Mouse (Mus musculus): ENCODE data around the gene Arl4a.
A peak's percentile ranks its signal among the peaks of the same experiment; 100 is the strongest.

Arl4a gene

DNA sequence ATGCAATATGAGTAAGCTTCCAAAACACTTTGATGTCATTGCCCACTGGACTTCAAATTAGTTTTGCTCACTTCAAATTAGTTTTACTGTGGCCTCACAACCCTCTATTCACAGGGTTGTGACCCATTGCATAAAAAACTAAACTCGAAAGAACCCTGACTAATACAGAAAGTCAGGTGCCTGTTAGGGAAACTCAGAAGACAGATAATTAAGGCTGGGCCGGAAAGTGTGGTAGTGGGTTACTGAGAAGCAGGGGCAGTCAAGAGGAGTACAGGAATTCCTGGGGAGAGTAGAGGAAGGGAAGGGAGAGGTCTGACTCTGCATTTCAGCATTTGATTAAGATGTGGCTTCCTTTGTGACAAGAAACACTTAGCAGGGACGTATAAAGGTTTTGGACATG is 29.4 kb downstream of the Arl4a start:
- no peak for DNase-seq

DNA sequence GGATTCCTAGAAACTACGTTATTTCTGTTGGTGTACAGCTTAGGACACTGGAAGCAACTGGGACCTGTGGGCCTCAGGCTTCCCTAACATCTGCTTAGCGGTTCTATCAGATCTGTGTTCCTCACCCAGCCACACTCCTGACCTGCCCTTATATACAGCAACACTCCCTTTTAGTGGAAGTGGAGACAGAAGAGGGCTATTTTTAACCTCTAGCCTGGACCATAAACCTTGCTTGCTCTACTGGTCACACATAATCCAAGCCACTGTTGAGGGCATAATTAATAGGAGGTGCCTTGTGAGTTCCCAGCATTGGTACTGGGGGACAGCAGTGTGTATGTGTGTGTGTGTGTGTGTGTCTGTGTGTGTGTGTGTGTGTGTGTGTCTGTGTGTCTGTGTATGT is 33.1 kb downstream of the Arl4a start:
- no peak for DNase-seq

DNA sequence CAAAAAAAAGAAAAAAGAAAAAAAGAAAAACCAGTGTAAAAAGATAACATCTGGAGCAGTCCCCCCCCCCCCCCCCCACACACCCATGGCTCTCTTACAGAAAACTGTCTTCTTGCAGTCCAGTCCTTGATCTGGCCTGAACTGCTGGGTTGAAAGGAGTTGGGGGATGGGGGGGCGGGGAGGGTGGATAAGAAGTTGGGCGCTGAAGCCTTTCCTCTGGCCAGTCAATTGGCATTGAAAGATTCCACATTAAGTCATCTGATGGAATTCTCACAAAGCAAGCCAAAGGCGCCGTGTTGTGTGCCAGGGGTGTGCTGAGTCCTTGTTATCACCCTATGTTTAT is 39.0 kb downstream of the Arl4a start:
- no peak for DNase-seq

DNA sequence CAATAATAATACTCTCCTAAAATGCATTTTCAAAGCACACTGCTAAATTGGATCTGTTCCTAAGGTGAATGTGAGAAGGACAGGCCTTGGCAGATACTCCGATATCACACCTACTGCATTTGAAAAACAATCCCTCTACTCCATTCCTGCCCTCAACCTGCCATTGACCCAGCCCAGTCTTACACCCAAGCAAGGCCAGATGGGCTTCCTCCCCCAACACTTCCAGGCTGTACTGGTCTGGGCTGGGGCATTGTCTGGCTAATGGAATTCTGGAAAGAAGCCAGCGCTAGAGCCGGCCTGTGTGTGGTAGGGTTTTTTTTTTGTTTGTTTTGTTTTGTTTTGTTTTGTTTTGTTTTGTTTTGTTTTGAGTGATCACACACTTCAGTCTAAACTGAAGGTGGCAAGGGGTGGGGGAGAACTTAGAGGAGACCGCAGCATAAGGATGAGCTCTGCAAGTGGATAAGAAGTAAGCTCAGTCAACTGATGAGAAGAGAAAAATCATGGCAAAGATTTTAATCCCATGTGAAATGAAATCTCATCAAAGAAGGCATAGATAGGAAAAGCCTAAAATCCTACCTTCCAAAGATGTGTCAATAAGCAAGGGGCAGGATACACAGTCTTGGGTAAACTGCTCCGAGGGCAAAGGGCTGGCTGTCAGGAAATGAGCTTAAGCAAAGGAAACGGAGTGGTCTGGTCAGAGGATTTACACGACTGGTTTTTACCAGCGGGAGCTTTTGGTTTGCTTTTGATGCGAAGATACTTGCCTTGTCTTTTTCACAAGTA is 39.6 kb downstream of the Arl4a start:
- peak; percentile 91 for DNase-seq

DNA sequence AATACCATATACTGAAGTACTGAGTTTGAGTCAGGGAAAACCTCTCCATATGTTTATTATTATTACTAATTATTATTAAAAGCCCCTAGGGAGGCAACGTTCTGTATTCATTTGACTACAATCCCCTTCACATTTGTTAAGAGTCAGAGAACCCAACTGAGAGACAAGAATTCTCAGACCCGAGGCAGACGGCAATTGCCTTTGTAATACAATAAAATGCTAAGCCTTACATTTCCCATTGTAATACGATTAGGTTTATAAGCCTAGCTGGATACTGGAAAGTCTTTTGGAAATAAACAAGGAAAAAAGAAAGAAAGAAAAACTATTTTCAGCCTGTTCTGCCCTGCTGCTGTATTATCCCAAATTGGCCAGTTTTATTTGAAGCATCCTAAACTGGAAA is 40.2 kb downstream of the Arl4a start:
- DNase-seq: no peak

DNA sequence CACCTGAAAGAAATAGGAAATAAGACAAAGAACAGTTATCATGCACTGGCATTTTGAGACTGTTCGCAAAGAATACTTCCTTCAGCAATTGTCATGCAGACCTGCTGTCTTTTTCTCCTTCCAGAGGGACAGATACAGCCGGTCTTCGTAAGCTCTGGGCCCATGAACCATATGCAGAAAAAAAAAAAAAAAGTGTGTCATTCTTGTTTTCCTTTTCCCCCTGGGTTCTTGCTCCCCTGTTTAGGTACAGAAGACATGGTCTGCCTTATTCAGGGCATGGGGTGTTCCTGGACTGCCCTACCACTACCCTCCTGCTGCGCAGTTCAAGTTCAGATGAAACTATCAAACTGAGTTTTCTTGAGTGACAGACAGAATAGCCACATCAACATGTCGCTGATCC is 41.8 kb downstream of the Arl4a start:
- DNase-seq: no peak

DNA sequence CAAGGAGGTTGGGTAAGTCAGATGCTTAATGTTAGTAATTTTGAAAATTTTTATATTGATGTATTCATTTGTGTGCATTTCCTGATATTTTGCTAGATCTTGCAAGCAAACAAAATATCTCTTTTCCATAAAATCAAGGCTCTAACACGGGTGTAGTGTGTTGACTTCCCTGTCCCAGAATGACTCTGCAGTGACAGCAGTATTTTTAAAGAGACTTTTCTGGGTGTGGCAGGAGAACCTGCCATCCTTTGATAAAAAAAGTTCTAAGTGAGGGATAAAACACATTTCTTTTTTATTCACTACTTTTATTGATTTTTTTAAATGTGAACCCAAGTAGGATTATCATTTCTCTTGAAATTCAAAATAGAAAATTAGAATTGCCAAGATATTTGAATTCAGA is 42.2 kb downstream of the Arl4a start:
- no peak for DNase-seq

DNA sequence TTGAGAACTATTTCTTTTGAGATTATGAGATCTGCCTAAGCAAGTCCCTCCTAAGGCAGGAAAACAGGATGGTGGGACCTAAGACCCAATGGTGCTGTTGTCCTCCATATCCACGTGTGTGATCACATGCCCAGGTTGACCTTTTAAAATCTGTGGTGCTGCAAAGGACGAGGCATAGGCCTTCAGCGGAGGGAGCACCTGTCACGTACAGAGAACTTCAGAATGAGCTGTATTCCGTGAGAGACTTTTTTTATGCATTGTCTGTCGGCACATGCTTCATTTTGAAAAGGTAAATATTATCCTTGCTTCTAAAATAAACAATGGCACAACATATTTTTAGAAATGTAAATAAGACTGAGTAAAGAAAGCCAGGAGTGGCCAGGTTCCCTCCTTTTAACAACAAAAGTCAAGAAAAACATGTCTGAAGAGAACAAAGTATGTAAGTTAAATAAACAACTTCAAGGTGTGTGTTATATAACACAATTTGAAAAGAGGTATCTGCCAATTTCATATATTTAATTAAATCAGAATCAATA is 45.0 kb downstream of the Arl4a start:
- DNase-seq: no peak

DNA sequence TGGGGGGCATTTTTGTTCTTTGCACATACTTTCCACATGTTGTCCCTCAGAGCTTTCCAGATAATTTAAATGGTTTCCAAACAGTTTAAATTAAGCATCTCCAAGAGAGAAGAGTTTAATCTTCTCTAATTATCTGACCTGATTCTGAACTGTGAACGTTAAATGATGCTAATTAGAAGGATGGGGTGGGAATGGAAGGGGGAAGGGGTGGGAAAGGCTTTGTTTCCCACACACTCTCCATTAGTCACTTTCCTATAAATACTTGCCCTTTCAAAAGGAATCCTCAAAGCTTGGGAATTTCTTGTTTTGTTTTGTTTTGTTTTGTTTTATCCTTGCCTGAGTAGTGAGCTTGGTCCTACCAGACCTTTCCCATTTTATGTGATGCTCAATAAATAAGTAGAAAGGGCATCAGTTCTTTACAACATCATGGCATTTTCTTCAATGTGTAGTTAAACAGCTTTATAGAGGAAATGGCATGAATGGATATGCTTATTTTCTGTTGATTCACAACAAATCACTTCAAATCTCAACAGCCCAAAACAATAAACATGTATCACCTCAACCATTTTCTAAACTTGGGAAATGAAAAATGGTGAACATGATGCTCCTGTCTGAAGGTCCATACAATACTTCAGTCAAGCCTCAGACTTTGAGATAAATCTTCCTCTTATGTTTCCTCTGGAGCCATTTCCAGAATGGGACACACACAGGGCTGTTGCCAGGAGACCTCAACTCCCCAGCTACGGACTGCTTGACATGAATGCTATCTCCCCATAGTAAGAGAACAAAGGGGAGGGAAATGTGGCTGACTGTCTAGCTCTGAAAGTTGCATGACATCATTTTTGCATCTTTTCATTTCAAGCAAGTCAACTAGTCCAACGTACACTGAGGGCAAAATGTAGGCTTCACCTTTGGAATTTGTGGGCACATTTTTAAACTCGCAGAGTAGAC is 46.7 kb downstream of the Arl4a start:
- peak; percentile 66 for DNase-seq

DNA sequence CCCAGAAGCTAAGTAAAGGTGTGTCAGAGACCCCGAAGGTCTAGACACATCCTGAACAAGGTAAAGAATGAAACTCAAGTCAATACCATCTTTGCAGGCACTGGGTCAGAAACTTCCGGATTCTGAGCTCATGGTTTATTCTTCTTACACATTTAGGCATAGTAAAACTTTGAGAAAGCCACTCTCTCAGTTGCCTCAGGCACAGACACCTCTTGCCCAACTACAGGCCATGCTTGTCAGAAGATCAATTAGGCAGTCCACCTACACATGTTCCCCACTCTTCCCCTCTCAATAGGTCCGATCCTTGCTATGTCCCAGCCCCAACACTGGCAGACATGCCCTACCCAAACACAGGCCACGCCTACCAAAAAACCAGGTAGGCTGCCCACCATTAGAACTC is 48.7 kb downstream of the Arl4a start:
- no peak for DNase-seq

DNA sequence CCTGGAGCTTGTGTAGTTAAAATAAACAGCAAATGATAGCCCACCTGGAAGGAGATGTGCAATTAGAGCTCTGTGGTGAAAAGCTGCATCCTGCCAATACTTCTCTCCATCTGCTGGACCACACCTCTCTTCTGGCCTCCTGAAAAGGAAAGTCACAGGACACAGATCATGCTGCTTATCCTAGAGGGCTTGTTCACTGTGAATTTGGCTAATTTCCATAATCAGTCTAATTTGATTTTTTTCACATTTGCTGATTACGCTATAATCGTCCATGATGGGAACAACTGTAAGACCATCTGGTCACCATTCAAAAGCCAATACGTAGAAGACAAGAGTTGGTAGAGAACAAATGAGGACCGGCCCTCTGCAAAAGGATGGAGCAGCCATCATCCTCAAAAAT is 50.6 kb downstream of the Arl4a start:
- no peak for DNase-seq

DNA sequence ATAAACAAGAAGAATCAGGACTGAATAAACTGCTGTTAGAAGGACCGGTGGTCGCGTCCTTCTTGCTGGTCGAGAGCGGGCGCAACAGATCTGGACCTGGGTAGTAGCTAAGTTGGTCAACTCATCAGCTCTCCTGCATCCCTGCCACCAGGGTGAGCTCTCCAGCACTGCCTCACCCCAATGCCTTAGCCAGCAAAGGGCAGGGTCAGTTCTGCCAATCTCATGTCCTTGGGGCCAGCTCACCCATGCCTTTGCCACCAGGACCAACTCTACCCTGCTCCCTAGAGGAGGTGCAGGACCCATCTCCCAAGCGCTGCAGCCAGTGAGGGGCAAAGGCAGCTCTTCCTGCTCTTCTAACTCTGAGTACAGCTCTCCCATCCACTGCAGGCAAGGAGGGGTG is 52.2 kb downstream of the Arl4a start:
- no peak for DNase-seq

DNA sequence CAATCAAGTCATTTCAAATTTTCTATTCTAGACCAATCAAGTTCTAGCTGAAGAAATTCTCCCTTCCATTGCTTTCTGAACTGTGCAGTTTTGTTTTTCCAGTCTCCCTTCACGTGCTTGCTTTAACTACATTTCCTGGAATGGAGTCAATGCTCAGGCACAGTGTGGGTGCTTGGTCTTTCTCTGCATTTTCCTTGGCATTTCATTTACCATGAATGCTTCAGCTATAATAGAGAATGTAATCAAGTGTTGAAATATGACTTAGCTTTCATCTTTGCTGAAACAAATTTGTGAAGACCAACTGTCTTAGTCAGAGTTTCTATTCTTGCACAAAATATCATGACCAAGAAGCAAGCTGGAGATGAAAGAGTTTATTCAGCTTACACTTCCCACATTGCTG is 58.0 kb downstream of the Arl4a start:
- no peak for DNase-seq

DNA sequence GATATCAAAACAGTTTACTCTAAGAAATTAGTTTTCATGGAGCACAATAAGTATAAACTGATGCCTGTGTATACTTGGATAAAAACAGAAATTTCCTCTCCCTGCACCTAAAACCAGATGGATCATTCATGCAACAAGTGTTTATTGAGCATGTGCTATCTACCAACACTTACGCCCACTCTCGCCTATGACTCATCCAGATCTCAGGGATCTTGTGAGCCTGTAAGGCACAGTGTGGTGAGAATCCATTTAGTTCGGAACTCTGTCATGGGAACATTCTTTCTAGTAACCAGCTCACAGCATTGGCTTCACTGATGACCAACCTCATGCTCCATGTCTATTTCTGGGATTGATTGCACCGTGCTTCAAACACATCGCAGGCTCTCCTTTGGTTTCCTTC is 58.8 kb downstream of the Arl4a start:
- no peak for DNase-seq

DNA sequence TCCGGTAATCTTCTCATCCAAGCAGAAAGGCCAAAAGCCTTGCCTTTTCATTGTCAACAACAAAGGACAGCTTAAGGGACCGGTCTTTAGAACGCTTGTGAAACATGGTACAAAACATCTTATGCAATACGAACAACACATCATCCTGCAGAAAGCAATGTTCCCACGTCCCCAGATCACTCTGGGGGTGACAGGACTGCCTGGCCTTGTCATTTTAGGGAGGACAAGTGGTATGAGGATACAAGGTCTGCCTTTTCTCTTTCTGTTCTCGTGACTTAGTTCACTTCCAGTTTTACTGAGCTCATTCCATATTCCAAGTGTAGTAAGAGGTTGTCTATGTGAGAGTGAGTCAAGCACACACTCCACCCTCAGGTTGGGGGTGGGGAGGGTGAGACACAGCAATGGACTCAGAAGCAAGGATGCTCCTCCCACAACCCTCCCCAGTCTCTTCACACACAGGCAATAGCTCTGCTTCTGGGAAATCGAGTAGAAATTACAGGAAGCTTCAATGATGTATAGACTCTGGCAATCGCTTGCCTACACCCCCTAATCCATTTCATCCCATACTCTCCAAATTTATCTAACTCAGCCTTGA is 59.7 kb downstream of the Arl4a start:
- DNase-seq: no peak

DNA sequence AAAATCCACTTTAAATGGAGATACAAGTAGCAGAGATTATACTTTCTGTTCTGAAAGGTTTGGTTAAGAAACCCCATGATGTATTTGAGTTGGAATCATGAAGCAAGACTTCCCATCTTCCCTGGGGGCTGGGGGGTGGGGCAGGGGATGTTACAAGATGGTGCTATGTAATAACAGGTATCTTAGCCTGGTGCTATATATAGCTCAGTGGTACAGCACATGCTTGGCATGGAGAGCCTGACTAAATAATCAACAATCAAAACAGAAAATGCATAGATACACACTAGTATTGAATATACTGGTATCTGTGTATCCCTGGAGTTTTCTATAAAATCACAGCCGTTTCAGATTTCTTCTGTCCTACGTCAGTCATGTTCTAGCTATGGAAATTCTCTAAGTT is 61.4 kb downstream of the Arl4a start:
- no peak for DNase-seq

DNA sequence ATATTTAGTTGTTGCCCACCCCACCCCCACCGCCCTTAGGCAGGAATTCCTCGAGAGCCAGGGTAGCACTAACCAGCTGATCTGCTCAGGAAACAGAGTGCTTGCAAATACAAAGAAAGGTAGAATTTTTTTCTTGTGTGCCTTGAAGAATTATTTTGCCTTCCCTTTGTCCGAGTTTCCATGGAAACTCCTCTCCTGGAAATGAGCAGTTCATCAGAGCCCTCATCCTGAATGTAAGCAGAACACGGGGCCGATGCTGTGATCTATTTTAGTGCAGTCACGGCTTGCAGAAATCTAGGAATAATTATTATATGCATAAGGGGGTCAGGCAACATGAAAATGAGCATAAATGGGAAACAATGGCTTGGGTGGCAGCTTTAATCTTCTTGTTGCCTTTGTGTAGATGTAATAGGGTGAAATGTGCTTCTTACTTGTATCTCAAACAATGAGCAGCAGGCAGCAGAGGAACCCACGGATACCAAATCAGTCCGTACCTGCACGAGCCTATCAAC is 61.9 kb downstream of the Arl4a start:
- DNase-seq: peak; percentile 62

DNA sequence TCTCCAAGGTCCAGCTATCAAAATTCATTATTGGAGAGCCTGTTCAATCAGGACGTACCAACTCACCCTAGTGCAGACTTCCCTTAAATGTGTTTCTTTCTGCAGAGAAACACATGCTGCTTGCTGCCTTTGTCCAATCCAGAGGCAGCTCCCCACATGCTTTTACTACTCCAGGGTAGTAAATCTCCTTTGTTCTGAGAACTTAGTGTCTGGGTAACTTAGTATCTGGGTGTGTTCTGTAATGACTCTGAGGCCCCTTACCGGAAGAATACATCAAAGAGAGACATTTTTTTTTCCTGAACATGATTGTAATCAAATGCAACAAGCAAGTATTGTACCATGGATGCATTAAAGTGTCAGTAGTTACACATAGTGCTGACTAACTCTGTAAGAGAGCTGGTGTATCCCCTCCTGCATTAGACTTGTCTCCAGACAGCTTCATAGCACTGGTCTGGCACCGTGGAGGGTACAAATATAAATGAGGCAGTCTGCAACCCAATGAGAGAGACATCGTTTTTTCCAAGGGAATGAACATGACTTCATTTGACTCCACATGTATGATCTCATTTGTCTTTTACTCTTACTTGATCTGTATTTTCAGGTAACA is 62.7 kb downstream of the Arl4a start:
- DNase-seq: peak; percentile 42

DNA sequence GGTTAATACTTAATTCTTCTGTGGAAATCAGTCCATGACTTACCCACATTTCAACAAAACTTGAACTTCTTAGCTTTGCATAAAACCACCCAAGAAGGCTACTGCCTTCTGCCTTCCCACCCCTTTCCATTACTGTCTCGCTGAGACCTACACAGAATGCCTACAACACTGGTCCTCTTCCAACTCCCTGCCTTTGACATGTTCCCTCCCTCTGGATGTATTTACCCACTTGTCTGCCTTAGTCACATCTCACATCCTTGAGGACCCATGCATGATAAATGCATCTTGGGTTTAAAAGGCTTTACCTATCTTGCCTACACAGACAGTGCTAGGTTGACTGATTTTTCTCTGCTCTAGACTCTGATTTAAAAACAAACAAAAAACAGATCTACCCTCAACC is 63.6 kb downstream of the Arl4a start:
- DNase-seq: no peak

DNA sequence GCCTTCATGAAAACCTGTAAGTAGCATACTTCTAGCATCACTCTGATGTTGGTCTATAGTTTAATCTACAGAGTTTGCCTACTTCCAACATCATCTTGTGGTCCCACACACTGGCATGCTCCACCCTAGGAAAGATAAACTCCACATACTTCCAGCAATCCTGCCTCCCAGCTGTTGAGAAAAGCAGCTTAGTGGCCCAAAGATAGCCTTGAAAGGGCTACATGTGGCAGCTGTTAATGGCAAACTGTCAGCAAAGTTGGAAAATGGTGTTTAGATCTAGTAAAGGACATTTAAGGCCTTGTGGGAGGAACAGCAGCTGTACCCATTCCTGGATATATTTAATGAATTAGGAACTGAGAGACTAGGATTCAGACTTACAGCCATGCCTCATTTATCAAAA is 68.3 kb downstream of the Arl4a start:
- DNase-seq: no peak

DNA sequence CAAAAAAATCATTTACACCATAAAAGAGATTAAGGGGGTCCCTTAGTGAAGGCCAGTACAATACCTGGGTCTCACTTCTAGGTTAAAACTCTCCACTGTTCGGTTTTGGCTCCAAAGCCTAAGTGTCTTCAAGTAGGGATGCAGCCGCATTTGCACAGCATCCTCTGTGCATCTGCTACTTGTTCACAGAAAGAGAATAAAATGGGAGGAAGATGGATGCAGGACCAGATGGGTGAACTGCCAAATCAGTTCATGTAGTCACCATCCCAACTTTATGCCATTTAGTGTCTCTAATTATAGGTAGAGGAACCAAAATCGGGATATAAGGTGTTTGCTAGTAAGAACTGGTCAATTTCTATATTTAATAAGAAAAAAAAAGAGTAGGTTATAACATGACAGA is 69.7 kb downstream of the Arl4a start:
- DNase-seq: no peak

DNA sequence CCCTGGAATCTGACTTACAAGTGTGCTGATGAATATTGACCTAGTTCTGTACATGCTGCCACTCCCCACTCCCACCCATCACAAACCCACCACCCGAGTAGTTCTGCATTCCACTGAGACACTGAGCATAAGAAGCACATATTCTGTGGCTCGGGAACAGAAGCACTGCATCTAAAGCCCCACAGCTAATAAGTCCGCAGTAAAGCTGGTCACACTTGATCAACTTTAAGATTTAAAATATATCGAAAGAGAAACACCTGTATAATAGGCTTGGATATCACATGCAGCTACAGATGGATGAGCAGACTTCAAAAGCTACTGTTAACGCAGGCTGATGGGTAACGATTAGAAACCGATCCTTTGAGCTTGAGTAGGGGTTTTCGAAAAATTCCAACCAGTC is 78.7 kb downstream of the Arl4a start:
- DNase-seq: peak; percentile 30
